Mouse (Mus musculus): ENCODE measurements around the gene Trp53.

GRCm38 (mm10) chr11:69560896-69561854, 19.0 kb upstream of the Trp53 start:
- no peak for TF ChIP-seq CTCF (IDR thresholded peaks at IDR 0.05; ENCODE audit: control insufficient read depth, insufficient read depth, insufficient replicate concordance, low read depth, low read length)
- no peak; the same call in 1 of the 2 replicates for TF ChIP-seq POLR2A (IDR thresholded peaks at IDR 0.05; ENCODE audit: control insufficient read depth, low read depth, low read length)

All from testis, adult 2 months (tissue).